Mouse (Mus musculus) limb, embryonic 11.5 days (tissue): ENCODE results near the gene Izumo2. TPM values are rescaled to one million over a fixed set of nuclear protein-coding genes. Genes with fewer than 3 reads are reported as not detected.
"Not testable (repeated sequence)": the region's sequence is repeated elsewhere in the genome, so short reads cannot be mapped to it uniquely, and the experiment has no call there.

Experiments
- ATAC-seq: fragments of 200-750 bp; cut with Nextera tagmentation; 2 replicates; pipeline ENCODE4 v1.8.0; 2017; ENCODE audit warnings: low read depth; ENCODE audit not compliant: insufficient number of reproducible peaks, low FRiP score, low TSS enrichment
- DNase-seq: peaks from one replicate; pipeline ENCODE4 v3.0.0-alpha.2; 2015; ENCODE audit warnings: low spot score
- H3K27ac ChIP-seq: fragments of 300-500 bp; sonication (generic); replicated peaks from 2 replicates; pipeline ENCODE4 v1.5.1; 2014; ENCODE audit warnings: low read depth, mild to moderate bottlenecking, low read length
- H3K27me3 ChIP-seq: fragments of 300-500 bp; sonication (generic); 2 replicates; pipeline ENCODE4 v1.6.1; 2014; ENCODE audit warnings: mild to moderate bottlenecking, low read length, mixed read lengths; ENCODE audit not compliant: control insufficient read depth, insufficient read depth
- H3K36me3 ChIP-seq: fragments of 300-500 bp; sonication (generic); 2 replicates; pipeline ENCODE4 v1.6.1; 2014; ENCODE audit warnings: mild to moderate bottlenecking, low read length, moderate library complexity, mixed read lengths; ENCODE audit not compliant: control insufficient read depth, insufficient read depth
- H3K4me1 ChIP-seq: fragments of 300-500 bp; sonication (generic); 2 replicates; pipeline ENCODE4 v1.6.1; 2014; ENCODE audit warnings: low read length, mixed read lengths; ENCODE audit not compliant: control insufficient read depth, insufficient read depth
- H3K4me2 ChIP-seq: fragments of 300-500 bp; sonication (generic); 2 replicates; pipeline ENCODE4 v1.6.1; 2014; ENCODE audit warnings: low read depth, mild to moderate bottlenecking, moderate library complexity; ENCODE audit not compliant: severe bottlenecking
- H3K4me3 ChIP-seq: fragments of 300-500 bp; sonication (generic); 2 replicates; pipeline ENCODE4 v1.5.1; 2014; ENCODE audit warnings: low read depth, low read length
- H3K9ac ChIP-seq: fragments of 300-500 bp; sonication (generic); 2 replicates; pipeline ENCODE4 v1.6.1; 2014; ENCODE audit warnings: mild to moderate bottlenecking, low read length
- H3K9me3 ChIP-seq: fragments of 300-500 bp; sonication (generic); 2 replicates; pipeline ENCODE4 v1.6.1; 2016; ENCODE audit warnings: low read length; ENCODE audit not compliant: control insufficient read depth
- WGBS: fragments of 180-500 bp; shearing (Covaris S2); extraction: QIAGEN DNeasy Blood & Tissue Kit; methylation state at CpG from one replicate; pipeline ENCODE4 v1.1.7; 2014; 5-methylcytosine and 5-hydroxymethylcytosine counted together
- polyA plus RNA-seq: library from polyadenylated mRNA; unstranded; fragments of >200 nt; fragmentation: Nextera tagmentation; extraction: Ambion mirVana; gene quantifications from 2 replicates; pipeline ENCODE4 v1.2.1, GENCODE M21; 2014

Gene Izumo2
- polyA plus RNA-seq, 1 experiment from 2014 or later = not detected

DNA sequence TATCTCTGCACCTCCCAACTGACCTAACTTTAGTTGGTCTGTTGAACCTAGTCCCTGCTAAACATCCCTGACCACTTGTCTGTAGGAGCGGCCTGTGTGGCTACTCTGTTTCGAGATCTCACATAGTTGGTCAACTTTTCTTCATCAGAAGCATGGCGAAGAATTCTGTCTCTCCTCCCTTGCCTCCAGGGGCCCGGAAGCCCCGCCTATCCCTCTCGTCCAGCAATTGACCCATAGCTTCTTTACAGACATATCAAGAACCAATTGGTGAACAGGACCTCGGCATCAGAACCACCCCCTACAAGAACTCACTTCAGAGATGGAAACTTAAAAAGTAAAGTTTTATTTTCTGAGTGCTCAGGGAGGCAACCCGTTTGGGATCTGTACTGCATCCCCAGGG lies 5.6 kb upstream of the Izumo2 start:
- Histone ChIP-seq H3K27ac (no peak overlapping the region), H3K9ac (no peak overlapping the region), H3K9me3 (no peaks in the 10 kb centered on the region), H3K4me1 (no peaks in the 10 kb centered on the region), H3K27me3 (no peaks in the 10 kb centered on the region), H3K4me3 (no peak overlapping the region), H3K36me3 (no peaks in the 10 kb centered on the region), H3K4me2 (no peak overlapping the region)
- 81% methylated on average over 8 of the region's 8 CpGs for WGBS
- DNase-seq (no peak), ATAC-seq (no peak)

GRCm38 (mm10) chr7:44704363-44704762 lies 4.2 kb upstream of the Izumo2 start:
- Histone ChIP-seq H3K27me3 (no peaks in the 10 kb centered on the region), H3K4me3 (no peak overlapping the region), H3K27ac (no peak overlapping the region), H3K9me3 (no peaks in the 10 kb centered on the region), H3K4me2 (no peak overlapping the region), H3K36me3 (no peaks in the 10 kb centered on the region), H3K9ac (no peak overlapping the region), H3K4me1 (no peaks in the 10 kb centered on the region)
- DNase-seq (peak; percentile 51), ATAC-seq (no peak)
- WGBS = 60% methylated on average over 3 of the region's 3 CpGs

GRCm38 (mm10) chr7:44705086-44705485 lies 3.5 kb upstream of the Izumo2 start:
- Histone ChIP-seq H3K27ac (no peak overlapping the region), H3K4me3 (no peak overlapping the region), H3K4me1 (no peaks in the 10 kb centered on the region), H3K36me3 (no peaks in the 10 kb centered on the region), H3K27me3 (no peaks in the 10 kb centered on the region), H3K9me3 (no peaks in the 10 kb centered on the region), H3K4me2 (no peak overlapping the region), H3K9ac (no peak overlapping the region)
- DNase-seq (no peak), ATAC-seq (no peak)
- 88% methylated on average over 4 of the region's 4 CpGs for WGBS

DNA sequence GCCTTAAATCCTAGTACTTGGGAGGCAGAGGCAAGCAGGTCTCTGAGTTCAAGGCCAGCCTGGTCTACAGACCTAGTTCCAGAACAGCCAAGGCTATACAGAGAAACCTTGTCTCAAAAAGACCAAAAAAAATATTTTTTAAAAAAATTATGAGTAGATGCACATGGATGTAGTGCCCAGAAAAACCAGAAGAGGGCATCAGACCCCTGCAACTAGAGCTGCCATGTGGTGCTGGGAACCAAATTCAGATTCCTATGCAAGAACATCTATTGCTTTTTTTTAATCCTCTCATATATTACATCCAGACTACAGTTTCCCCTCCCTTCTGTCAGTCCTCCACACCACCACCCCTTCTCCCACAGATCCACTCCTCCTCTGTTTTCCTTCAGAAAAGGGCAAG lies 2.2 kb upstream of the Izumo2 start:
- ATAC-seq = no peak

DNA sequence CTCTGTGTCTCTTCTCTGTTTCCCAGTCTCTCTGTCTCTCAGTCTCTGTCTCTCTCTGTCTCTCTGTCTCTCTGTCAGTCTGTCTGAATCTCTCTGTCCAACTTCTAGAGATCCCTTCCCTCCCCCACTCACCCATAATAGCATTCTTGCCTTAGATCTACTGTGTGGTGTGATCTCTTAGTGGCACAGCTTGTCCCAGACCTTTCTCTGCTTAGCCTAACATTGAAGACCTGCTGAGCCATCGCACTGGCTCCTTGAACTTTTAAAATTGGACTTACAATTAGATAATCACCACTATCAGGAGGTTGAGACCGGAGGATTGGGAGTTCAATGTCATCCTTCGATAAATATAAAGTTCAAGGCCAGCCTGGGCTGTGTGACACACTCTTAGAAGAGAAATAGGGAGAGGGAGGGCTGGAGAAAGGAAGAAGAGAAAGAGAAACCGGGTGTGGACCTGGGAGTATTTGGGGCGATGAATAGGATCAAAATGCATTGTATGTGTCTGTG lies 1.3 kb upstream of the Izumo2 start:
- no peak overlapping the region for H3K9ac ChIP-seq
- DNase-seq = no peak
- no peaks in the 10 kb centered on the region for H3K9me3 ChIP-seq
- no peak overlapping the region for H3K4me2 ChIP-seq
- no peak overlapping the region for H3K4me3 ChIP-seq
- no peak overlapping the region for H3K27ac ChIP-seq
- no peaks in the 10 kb centered on the region for H3K27me3 ChIP-seq
- no peak for ATAC-seq
- no peaks in the 10 kb centered on the region for H3K36me3 ChIP-seq
- H3K4me1 ChIP-seq = no peaks in the 10 kb centered on the region
- 88% methylated on average over 5 of the region's 5 CpGs for WGBS

More for the DNA sequence above, 2.2 kb upstream of the Izumo2 start:
- no peaks in the 10 kb centered on the region for H3K4me1 ChIP-seq
- no peak overlapping the region for H3K9ac ChIP-seq
- no peak overlapping the region for H3K27ac ChIP-seq
- H3K36me3 ChIP-seq = no peaks in the 10 kb centered on the region
- no peaks in the 10 kb centered on the region for H3K9me3 ChIP-seq
- DNase-seq = no peak
- H3K4me2 ChIP-seq = no peak overlapping the region
- H3K27me3 ChIP-seq = no peaks in the 10 kb centered on the region
- H3K4me3 ChIP-seq = no peak overlapping the region

- not testable (repeated sequence) for H3K27ac ChIP-seq, H3K4me1 ChIP-seq, H3K36me3 ChIP-seq, H3K4me3 ChIP-seq, ATAC-seq, H3K9ac ChIP-seq, DNase-seq, H3K9me3 ChIP-seq, H3K27me3 ChIP-seq, H3K4me2 ChIP-seq
- 96% methylated on average over 5 of the region's 6 CpGs for WGBS
Measured at GRCm38 (mm10) chr7:44708093-44708492, 449 bp upstream of the Izumo2 start.

DNA sequence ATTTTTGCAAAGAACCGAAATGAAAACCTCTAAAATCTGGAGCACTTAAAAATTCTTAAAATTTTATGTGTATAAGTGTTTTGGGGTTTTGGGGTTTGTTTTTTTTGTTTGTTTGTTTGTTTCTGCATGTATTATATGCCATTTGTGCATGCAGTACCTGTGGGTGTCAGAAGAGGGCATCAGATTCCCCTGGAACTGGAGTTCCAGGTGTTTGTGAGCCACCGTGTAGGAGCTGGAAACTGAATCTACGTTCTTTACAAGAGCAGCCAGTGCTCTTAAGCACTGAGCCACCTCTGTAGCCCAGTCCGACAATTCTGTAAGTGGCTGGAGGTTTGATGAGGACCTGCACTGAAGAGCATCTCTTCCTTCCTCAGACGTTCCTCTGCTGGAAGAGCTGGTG lies 1.3 kb downstream of the Izumo2 start:
- Histone ChIP-seq H3K9me3 (no peaks in the 10 kb centered on the region), H3K36me3 (no peaks in the 10 kb centered on the region), H3K9ac (no peak overlapping the region), H3K4me3 (no peak overlapping the region), H3K27me3 (no peaks in the 10 kb centered on the region), H3K4me1 (no peaks in the 10 kb centered on the region), H3K4me2 (no peak overlapping the region), H3K27ac (no peak overlapping the region)
- ATAC-seq (no peak), DNase-seq (no peak)
- 82% methylated on average over 5 of the region's 5 CpGs for WGBS

DNA sequence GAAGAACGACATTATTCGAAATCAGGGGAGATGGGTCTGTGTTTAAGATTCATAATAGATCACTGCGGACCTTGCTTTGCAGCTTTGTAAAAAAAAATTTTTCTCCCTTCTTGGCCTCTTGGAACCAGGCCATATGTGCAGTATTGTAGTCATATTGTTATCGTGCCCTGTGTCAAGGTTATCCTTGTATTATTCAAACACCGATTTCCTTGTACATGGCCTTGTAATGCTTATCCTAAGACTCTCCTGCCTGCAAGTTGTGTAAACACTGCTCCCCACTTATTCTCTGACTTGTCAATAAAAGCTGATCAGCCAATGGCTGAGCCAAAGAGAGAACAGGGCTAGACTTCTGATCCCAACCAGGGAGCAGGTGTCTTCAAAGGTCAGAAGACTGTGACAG lies 13.5 kb downstream of the Izumo2 start:
- 82% methylated on average over 5 of the region's 5 CpGs for WGBS
- no peak overlapping the region for H3K4me2 ChIP-seq

DNA sequence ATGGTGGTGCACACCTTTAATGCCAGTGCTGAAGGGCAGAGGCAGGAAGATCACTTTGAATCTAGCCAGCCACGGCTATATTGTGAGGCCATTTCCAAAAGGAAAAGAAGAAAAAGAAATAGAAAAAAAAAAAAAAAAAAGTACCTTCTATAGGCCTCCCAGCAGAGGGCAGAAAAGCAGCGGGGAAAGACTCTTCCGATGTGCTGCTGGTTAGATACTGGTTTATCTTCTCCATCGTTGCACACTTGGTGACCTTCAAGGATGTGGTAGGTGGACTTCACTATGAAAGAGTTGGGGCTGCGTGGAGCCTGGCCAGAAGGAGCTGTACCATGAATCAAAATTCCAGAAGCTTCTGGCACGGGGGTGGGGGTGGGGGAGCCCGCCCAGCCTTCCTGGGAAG lies 15.8 kb downstream of the Izumo2 start:
- 34% methylated on average over 7 of the region's 7 CpGs for WGBS
- no peak overlapping the region for H3K27ac ChIP-seq
- no peak overlapping the region for H3K9ac ChIP-seq
- no peak overlapping the region for H3K4me3 ChIP-seq
- ATAC-seq (no peak), DNase-seq (no peak)
- H3K9me3 ChIP-seq = no peaks in the 10 kb centered on the region
- H3K36me3 ChIP-seq = no peaks in the 10 kb centered on the region
- H3K27me3 ChIP-seq = no peaks in the 10 kb centered on the region
- H3K4me1 ChIP-seq = no peaks in the 10 kb centered on the region
- no peak overlapping the region for H3K4me2 ChIP-seq

More for the DNA sequence above, 13.5 kb downstream of the Izumo2 start:
- no peak overlapping the region for H3K9ac ChIP-seq
- no peak overlapping the region for H3K4me3 ChIP-seq
- H3K9me3 ChIP-seq = no peaks in the 10 kb centered on the region
- no peaks in the 10 kb centered on the region for H3K36me3 ChIP-seq
- ATAC-seq (no peak), DNase-seq (no peak)
- no peak overlapping the region for H3K27ac ChIP-seq
- H3K4me1 ChIP-seq = no peaks in the 10 kb centered on the region
- no peaks in the 10 kb centered on the region for H3K27me3 ChIP-seq
